Mouse (Mus musculus) lung, postnatal 25 days (tissue): ENCODE data around the gene Spaar.

Source experiments
- DNase-seq: peaks from one replicate; pipeline ENCODE4 v3.0.0; 2022; ENCODE audit warnings: low spot score

Gene Spaar

DNA sequence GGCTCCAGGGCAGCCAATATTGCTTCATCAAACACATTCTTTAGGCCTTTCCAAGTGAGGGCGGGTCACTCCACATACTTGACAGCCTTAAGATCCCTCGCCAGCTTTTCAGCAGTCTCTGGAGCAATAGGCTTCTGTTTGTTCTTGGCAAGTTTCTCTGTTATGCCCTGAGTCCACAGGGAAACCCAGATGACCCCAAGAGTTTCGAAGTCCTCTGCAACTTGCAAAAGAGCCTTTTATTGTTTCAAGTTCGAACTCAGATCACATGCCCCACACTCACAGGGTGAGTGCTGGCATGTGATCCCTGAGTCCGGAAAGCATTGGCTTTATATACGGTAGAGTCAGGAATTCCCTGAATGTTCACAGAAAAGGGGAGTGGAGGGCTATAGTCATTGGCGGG lies 69.1 kb downstream of the Spaar start:
- DNase-seq, result peak; percentile 80
